Mouse (Mus musculus): ENCODE data around the gene Nsmce1.

Gene Nsmce1

DNA sequence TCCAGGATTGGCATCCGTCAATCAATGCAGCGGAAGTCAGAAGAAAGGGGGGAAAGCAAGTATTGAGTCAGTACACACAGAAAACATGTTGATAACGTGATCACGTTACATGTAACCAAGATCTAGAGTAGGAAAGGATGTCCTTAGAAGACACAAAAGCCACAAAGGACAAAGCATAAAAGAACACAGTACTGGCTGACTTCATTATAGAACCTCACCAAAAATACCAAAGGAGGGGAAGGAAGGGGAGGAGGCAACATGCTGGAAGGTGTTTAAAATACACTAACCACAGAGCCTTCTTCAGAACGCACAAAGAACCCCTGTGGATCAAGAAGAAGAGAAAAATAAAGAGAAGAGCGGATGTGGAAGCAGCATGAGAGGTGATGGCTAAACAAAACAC, 2.7 kb downstream of the Nsmce1 start:
- no peak for DNase-seq

DNA sequence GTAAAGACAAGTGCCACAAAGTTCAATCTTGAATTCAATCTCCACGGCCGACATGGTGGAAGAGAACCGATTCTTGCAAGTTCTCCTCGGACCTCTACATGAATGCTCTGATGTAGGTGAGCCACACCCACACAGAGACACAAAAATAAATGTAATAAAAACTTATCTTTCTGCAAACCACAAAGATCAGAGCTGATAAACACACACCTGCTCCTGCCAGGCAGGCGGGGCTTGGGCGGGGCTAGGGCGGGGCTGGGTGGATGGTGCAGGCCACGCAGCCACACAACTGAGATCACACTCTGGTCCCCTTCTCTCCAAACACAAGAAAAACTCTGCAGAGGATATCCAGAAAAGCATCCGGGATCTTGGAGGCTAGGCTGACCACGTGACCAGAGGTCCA, 4.3 kb downstream of the Nsmce1 start:
- DNase-seq = no peak

DNA sequence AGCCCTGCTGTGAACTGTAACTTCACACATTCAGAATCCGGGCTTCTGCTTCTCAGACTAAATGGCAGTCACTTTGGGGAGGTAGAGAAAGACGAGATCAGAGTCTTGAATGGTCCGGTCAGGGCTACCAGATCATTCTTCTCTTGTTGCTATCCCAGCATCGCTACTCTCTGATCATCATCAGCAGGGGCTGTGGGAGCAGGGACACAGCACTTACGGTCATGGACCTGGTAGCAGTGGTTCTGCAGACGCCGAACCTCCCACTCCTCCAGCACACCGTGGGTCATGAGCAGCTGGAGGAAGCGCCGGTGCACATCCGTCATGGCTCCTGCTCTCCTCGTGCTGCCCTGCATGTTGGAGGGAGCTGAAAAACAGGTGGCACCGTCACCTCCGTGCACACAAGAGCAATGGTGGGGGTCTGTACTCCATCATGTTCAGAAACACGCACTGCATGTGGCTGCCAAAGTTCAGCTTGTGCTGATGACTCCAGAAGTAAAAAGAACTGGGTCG, 5.2 kb downstream of the Nsmce1 start:
- DNase-seq = no peak

DNA sequence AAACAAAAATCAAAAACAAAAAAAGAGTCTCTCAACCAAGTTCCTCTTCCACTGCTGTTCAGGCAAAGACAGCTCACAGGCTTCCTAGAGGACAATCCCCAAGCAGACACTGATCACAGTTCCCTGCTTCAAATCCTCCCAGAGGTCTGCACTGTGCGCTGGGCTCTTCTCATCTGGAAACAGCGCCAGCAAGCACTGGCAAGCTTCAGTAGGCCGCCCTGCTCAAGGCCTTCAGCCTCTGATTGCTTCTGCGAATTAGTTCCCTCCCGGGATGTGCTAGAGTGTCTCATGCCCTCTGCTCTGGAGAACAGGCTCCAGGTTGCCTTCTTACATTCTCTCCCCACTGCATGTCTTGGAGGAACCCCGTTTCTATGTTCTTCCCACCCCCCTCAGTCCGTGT, 6.6 kb downstream of the Nsmce1 start:
- no peak for DNase-seq

DNA sequence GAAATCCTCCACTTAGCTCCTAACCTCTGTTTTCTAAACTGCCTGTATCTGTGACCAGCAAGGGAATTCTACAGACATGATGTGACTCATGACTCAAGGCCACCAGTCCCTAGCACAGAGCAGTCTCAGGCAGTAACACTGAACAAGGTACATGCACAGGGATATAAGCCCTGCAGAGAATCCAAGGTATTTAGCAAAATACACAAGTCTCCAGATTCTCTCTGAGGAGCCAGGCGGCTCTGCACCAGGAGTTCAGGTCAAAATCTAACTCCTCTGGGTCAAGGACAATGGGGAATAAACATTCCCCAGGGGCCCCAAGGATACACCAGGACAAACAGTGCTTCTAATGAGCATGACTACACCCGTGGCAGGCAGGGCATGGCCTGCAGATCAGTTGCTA, 8.5 kb downstream of the Nsmce1 start:
- no peak for DNase-seq

DNA sequence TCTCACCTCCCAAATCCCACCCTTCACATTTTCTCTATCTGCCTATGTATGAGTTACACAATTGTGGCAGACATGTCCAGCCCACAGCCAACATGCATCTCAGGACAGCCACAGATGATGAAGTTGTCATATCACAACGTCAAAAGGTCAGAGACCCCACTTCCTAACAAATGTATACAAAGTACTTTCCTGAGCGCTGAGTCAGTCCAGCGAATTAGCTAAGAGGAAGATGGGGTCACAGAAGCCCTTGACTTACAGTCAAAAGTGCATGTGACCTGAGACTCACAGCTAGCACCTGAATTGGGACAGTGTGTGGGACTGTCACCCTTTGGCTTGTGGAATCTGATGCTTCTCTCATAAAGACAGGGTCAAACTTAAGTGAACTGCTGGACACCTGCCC, 9.1 kb downstream of the Nsmce1 start:
- no peak for DNase-seq

DNA sequence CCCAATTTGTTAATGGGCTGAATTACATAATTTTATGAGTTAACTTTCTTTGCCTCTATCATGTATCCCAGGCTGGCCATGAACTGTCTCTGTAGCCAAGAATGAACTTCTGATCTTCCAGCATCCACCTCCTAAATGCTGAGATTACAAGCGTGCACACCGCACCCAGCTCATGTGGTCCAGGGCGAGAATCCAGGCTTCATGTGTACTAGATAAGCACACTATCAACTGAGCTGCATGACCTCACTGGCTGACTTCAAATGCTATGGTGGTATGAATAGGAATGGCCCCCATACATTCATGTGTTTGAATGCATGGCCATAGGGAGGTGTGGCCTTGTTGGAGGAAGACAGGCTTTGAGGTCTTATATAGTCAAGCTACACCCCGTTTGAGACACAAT, 10.9 kb downstream of the Nsmce1 start:
- DNase-seq = no peak

DNA sequence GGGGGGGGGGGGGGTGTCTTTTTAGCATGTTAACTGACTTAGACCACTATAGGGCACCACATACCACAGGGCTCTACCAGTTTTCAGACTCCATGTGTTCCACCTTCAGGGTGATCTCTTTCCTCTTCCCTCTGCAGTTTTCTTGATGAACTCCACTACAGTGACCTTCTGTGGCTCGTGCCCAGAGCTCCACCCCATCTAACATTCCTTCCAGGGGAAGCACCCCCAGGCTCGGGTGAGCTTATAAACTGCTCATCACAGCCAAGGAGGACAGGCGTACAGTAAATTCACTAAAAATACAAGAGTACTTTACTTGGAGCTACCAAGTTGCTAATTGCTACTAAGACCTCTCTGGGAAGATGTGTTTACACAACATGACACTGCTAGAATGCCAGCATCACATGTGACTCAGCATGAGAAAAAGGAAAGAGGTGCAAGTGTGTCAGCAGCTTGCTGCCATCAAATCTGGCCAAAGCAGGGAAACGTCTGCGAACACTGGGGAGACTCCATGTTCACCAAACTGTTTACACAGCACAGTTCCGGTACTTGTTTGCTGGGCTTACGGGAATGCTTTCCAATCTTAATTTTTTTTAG, 12.9 kb downstream of the Nsmce1 start:
- DNase-seq = no peak

DNA sequence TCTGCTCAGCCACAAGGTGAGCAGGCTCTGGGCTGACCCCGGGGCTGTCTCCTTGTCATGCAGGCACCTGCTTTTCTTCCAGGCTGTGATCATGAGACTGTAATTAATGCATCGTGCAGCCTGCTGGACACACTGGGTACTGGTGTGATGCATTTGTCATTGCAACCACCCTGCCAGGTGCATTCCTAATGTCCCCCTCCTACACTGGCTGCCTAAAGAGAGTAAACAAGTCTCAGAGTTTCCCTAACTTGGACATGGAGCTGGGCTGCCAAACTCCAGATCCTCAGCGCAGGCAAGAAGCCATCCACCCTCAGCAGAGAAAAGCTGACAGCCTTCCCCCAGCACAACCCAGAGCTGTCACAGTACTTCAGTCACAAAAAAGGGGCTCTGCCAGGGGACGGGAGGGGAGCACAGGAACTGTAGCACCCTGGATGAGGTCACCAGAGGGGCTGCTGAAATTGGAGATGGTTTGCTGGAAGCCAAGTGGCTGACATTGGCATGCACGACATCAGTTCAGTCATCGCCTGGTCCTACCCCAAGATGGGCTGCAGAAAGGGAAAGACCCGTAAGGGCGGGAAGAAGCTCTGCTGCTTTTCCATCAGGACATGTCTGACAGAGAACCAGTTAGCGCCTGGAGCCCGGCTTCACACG, 15.7 kb downstream of the Nsmce1 start:
- no peak for DNase-seq

DNA sequence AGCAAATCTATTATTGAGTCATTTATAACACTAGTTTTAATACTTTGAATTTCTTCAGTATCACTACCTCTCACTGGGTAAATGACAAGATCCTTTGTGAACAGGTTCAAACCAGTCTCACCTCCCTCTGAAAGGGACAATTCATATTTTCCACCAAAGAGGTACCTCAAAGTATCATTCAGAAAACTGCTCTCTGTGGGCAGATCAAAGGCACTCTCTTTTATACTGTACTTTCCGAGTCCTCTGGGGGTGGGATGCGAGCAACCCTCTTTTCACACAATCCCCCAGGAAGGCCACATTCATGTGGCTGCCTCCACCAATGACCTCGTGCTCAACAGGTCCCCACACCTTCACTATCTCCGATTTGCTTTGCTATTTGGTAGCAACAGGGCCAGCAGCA, 16.9 kb downstream of the Nsmce1 start:
- DNase-seq = no peak

DNA sequence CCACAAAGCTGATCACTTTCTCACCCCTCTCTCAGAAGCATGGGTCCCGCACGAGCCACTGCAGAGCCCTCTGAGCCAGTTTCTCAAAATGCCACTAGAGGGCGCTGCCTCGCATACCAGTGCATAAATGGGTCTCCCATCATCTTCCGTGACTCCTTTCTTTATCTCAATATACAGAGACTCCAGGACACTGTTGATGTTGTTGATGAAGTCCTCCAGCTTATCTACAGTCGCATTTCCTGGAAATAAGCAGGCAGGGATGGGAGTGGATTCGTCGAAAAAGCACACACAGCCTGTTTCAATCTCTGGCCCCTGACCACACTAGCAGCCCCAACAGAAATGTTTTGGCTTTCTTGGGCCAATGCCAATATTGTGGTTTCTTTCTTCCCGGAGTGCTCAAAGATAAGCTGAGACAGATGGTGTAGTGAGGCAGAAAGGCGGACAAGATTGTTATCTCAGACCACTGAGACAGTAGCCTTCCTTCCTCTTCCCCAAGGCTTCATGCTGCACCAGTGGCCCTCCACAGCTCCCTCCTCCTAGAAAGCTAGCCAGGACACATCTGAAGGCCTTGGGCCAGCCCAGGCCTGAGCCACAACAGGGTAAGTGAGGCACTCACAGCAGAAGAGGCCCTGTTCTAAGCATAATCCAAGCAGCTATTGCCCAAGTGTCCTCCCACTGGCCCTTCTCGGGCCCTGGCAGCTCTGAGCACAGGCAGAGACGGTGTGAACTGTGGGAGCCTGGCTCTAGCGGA, 19.2 kb downstream of the Nsmce1 start:
- DNase-seq = peak; percentile 79 to 80

DNA sequence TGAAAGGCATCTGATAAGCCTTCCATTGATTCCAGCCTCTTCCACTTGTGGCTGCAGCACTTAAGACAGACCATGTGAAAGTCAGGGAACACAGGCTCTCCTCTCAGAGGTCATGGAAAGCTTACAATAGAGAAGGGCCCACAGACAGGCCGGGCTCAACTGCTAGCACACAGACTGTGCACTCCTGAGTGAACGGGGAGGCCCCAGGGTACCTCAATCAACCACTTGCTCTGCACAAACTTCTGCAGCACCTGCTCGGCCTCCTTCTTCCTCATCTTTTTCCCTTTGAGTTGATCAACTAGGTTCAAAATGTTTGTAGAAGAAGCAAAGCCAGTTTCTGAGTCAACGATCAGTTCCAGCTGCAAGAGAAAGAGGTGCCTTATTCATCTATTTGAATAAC, 20.5 kb downstream of the Nsmce1 start:
- no peak for DNase-seq

DNA sequence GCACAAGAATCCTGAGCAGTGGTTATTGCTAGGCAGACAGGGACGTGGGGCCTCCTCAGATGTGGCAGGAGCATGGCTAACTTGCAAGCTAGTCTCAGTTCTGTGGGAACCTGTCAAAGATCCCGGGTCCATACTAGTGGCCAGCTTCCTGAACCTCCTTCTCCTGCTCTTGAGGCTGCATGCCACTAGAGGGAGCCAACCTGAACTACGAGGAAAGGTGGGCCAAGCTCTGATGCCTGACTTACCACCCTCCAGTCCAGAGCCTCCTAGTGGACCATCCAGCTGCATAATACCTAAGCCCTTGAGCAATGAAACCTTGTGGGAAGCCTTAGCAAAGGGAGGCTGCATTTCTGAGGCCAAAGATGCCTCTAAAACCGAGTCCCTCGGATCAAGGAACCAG, 21.5 kb downstream of the Nsmce1 start:
- DNase-seq = peak; percentile 61 to 64

DNA sequence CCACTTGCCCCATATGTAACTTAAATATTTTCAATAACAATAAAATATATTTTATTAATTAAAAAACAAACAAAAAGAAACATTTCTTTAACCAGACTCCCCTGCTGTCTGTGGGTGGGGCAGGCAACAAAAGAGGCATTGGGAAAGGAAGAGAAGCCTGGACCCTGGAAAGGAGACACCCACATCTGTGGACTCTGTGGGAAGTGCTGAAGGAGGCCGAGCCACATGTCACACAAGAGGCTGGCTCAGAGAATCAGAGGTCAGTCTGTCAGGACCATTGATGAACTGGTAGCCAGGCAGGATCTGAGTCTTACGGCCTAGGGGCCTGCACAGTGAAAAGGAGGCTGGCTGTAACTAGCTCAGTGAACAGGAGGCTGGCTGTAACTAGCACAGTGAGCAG, 29.2 kb downstream of the Nsmce1 start:
- DNase-seq = no peak

DNA sequence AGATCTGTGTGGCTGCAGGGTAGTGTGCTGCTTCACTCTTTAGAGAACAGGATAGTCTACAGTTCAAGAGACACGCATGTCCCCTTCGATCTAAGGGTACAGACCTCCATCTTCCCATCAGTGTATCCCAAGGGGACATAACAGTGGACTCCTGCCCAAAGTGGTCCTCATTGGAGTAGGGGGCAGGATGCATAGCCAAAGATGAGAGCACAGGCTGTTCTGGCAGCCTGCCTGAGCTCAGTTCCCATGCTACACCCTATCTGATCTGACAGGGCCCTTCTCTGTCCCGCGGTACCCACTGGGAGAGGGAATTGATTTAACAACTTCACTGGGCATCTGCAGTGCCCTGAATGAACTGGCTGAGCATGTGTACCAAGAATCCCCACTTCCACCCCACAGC, 37.7 kb downstream of the Nsmce1 start:
- DNase-seq = no peak

DNA sequence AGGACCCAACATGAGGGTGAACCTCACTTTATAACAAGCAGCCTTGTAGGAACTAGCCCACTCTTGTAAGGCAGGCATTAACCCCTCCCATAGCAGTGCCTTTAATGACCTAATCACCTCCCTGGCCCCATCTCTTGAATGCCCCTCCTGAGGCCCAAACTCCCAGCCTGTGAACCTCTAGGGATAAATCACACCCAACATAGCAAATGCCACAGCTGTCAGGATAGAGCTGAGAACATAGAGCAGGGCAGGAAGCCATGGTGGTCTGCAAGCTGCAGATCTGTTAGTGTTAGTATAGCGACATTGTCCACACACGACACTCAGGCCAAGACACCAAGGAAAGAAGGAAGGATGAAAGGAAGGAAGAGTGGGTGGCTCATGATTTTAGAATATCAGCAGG, 40.3 kb downstream of the Nsmce1 start:
- no peak for DNase-seq

DNA sequence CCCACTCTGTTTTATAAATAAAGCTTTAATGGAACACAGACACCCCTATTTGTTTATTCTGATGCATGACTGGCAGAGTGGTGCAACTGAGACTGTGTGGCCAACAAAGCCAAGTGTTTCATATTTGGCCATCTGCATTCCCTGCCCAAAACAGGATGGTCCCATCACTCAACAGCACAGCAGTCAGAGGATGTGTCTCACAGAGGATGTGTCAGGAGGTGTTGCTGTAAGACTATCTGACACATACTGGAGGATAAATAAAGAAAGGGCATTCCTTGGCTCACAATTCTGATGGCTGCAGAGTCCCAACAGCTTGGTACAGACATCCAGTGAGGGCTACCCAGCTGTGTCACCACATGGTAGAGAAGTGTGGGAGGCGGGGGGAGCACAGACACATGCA, 40.7 kb downstream of the Nsmce1 start:
- no peak for DNase-seq

DNA sequence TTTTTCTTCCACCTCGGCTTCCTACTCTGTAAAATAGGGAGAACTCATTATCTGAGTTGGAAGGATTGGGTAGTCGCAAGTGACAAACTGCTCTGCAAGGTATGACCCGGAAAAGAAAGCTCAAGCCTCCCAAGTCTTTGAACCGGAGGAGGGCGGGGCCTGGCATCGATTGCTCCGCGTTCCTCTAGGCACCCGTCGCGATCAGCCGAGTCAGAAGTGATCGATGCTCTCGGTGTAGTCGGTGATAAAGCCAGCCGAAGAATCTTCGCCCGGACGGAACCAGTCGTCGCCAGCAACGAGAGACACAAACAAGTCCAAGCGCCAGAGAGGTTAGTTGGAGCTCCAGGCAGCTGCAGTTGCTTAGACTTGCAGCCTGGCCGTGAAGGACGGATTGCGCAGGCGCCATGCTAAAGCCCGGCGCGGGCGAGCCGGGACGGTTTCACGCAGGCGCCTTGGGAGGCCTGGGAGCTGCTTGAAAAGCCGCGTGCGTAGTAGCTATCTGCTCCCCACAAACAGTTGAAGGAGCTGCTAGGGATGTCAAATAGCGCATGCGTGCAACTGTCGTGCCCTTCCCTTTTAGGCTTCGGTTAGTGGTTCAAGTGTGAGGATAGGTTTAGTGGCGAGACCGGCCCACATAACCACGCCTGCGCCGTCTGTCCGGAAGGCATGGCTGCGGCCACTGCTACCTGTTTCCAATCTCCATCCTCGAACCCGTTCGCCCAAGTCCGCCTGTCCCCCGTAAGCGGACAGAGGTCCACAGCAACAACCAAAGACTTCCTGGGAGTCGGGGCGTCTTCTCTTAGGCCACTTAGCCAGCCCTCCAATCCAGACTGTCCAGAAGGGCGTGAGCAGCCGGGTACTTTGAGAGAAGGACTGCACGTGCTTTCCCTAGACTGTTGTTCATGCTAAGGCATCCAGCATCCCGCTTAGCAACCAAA, 46.7 kb downstream of the Nsmce1 start, which contains the start of gene Kdm8:
TSS of gene Kdm8 (plus strand) at position 213 of the 938 bp plus-strand sequence.
- DNase-seq = peak; percentile 93 to 94

DNA sequence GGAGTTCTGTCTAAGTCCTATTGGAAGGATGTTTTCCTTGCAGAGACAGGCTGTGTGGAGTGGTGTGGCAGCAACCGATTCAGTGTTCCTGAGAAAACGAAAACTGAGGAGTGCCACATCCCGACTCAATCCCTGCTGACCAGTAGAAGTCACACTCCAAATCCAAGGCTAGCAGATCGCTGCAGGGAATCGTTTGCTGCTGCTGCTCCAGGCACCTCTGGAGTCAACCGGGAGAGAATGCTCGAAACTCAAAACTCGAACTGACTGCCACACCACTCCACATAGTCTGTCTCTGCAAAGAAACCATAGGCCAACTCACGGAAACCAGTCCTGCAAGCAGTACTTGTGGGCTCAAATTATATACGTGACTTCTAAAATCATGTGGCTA, 47.3 kb downstream of the Nsmce1 start:
- DNase-seq = no peak

DNA sequence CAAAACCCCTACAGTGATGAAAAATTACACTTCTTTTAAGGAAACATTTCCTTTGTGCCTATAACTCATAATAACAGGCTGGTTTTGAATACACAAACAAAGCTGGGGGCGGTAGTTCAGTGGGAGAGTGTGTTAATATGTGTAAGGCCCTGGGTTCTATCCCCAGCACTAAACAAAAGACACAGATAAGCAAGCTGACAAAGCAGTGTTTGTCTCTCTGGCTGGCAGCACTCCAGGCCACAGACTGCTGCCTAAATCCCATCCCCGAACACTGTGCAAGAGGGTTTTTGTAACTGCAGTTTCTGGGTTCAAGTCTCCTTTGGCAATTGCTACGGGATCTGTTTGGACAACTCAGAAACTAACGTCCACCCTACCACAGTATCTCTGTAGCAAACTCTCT, 49.1 kb downstream of the Nsmce1 start:
- no peak for DNase-seq

DNA sequence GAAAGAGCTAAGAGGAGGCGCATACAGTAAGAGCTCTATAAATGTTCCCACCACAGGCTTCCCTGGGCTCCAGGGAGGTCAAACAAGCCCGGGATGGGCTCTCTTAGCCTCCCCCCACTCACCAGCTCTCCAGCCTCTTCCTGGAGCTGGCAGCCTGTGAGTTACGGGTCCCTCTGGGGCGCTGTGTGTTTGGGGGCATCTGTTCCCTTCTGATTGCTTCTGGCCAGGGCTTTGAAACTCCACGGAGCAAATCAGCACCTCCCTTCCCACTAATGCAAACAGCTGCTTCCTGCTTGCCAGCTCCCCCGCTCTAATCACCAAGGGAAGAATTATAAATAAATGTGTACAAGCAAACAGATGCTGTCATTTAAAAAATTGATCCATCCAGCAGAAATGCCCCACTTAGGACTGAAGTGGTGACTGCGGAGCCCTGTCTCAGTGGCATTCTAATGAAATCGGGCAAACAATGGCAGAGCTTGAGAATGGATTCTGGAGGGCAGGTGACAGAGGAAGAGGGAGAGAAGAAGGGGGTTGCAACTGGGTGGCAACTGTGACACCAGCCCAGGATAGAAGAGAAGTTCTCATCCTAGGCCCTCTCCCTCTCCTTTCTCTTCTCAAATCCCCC, 56.6 kb downstream of the Nsmce1 start:
- DNase-seq = no peak

DNA sequence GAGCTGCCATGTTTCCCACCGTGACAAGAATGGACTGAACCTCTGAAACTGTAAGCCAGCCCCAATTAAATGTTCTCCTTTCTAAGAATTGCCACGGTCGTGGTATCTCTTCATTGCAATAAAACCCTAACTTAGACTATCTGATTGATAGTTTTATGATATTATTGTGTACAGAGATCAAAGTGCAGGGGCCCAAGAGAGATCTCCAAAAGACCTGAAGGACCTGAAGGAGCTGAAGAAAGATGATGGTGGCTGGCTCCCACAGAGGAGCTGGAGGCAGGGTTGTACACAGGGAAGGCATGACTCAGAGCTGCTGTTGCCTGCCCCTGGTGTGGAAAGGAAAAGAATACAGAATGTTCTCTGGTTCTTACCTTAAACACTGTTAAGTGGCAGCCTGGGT, 57.5 kb downstream of the Nsmce1 start:
- DNase-seq = no peak

All from cerebellum, postnatal 36 days (tissue).